Mouse (Mus musculus) stomach, postnatal 0 days (tissue): ENCODE measurements around the gene Amigo3. TPM values are rescaled to one million over a fixed set of nuclear protein-coding genes. Genes with fewer than 3 reads are reported as not detected.

Experiments
- ATAC-seq: fragments of 200-750 bp; cut with Nextera tagmentation; 2 replicates; pipeline ENCODE4 v1.8.0; 2017; ENCODE audit not compliant: low FRiP score, low TSS enrichment
- DNase-seq: peaks from one replicate; pipeline ENCODE4 v3.0.0-alpha.2; 2016; ENCODE audit warnings: low spot score
- H3K27ac ChIP-seq: fragments of 300-500 bp; sonication (generic); replicated peaks from 2 replicates; pipeline ENCODE4 v1.5.1; 2014; ENCODE audit warnings: mild to moderate bottlenecking, control low read depth
- H3K27me3 ChIP-seq: fragments of 300-500 bp; sonication (generic); 2 replicates; pipeline ENCODE4 v1.6.1; 2014; ENCODE audit warnings: low read length; ENCODE audit not compliant: control insufficient read depth, insufficient read depth
- H3K36me3 ChIP-seq: fragments of 300-500 bp; sonication (generic); 2 replicates; pipeline ENCODE4 v1.6.1; 2014; ENCODE audit warnings: low read length, mixed read lengths; ENCODE audit not compliant: control insufficient read depth, insufficient read depth
- H3K4me1 ChIP-seq: fragments of 300-500 bp; sonication (generic); replicated peaks from 2 replicates; pipeline ENCODE4 v1.6.1; 2014; ENCODE audit warnings: antibody characterized with exemption; ENCODE audit not compliant: control insufficient read depth, insufficient read depth
- H3K4me2 ChIP-seq: fragments of 300-500 bp; sonication (generic); replicated peaks from 2 replicates; pipeline ENCODE4 v1.6.1; 2014; ENCODE audit warnings: low read depth, mild to moderate bottlenecking, control low read depth, moderate library complexity
- H3K4me3 ChIP-seq: fragments of 300-500 bp; sonication (generic); 2 replicates; pipeline ENCODE4 v1.5.1; 2014; ENCODE audit warnings: low read depth, low read length, control low read depth
- H3K9ac ChIP-seq: fragments of 300-500 bp; sonication (generic); 2 replicates; pipeline ENCODE4 v1.6.1; 2014; ENCODE audit warnings: mild to moderate bottlenecking, low read length, control low read depth, mixed read lengths
- H3K9me3 ChIP-seq: fragments of 300-500 bp; sonication (generic); 2 replicates; pipeline ENCODE4 v1.6.1; 2016; ENCODE audit warnings: low read length; ENCODE audit not compliant: control insufficient read depth
- CTCF ChIP-seq: IDR thresholded peaks from 2 replicates; pipeline ENCODE4 v1.5.1; 2016; ENCODE audit warnings: antibody characterized with exemption, low read depth, mild to moderate bottlenecking, moderate library complexity
- EP300 ChIP-seq: optimal IDR thresholded peaks from 2 replicates; pipeline ENCODE3; 2016; ENCODE audit warnings: antibody characterized with exemption
- WGBS: fragments of 180-500 bp; shearing (Covaris S2); extraction: QIAGEN DNeasy Blood & Tissue Kit; methylation state at CpG from one replicate; pipeline ENCODE4 v1.1.7; 2014; 5-methylcytosine and 5-hydroxymethylcytosine counted together
- microRNA-seq: library from miRNA; unstranded; fragments of <30 nt; microRNA quantifications from one replicate; pipeline ENCODE4, GENCODE M21; 2016
- polyA plus RNA-seq: library from polyadenylated mRNA; unstranded; fragments of >200 nt; fragmentation: Nextera tagmentation; extraction: Ambion mirVana; gene quantifications from 2 replicates; pipeline ENCODE4 v1.2.1, GENCODE M21; 2015

The Amigo3 gene
- polyA plus RNA-seq, 1 experiment from 2014 or later = 2.8 TPM

GRCm38 (mm10) chr9:108094998-108095411, 42.0 kb downstream of the Amigo3 start:
- no peaks in the 10 kb centered on the region for H3K4me1 ChIP-seq
- peak overlapping the region; percentile 86 for H3K27ac ChIP-seq
- under 1% methylated on average over 16 of the region's 16 CpGs for WGBS
- TF ChIP-seq EP300 (no peak), CTCF (no peak)
- peaks cover 14% of the 10 kb centered on the region; the same call in 1 of the 2 replicates for H3K36me3 ChIP-seq
- no peaks in the 10 kb centered on the region for H3K27me3 ChIP-seq
- peak; percentile 76 for DNase-seq
- peak overlapping the region; percentile 60 for H3K4me3 ChIP-seq
- peak overlapping the region; percentile 98 for H3K4me2 ChIP-seq
- H3K9ac ChIP-seq = peak overlapping the region; percentile 75
- peak; percentile 53 for ATAC-seq
- no peaks in the 10 kb centered on the region for H3K9me3 ChIP-seq

GRCm38 (mm10) chr9:108095518-108095917, 42.6 kb downstream of the Amigo3 start:
- Histone ChIP-seq H3K9ac (no peak overlapping the region), H3K9me3 (no peaks in the 10 kb centered on the region), H3K4me1 (no peaks in the 10 kb centered on the region), H3K27ac (peak overlapping the region; percentile 86), H3K27me3 (no peaks in the 10 kb centered on the region), H3K36me3 (peaks cover 9% of the 10 kb centered on the region; the same call in 1 of the 2 replicates), H3K4me2 (peak overlapping the region; percentile 98), H3K4me3 (peak overlapping the region; percentile 60; the same call in 1 of the 2 replicates)
- DNase-seq = peak; percentile 79
- 6% methylated on average over 3 of the region's 3 CpGs for WGBS
- 0 out of 2 replicates have a peak, but pooled peaks have one; percentile 27 for ATAC-seq
- TF ChIP-seq CTCF (peak; percentile 84), EP300 (no peak)

- WGBS = 49% methylated on average over 10 of the region's 10 CpGs
- H3K27ac ChIP-seq = 0 out of 2 replicates have a peak overlapping the region, but pooled peaks have one; percentile 14
Observed at GRCm38 (mm10) chr9:108095949-108096712, 43.2 kb downstream of the Amigo3 start.

GRCm38 (mm10) chr9:108099619-108100018, 46.7 kb downstream of the Amigo3 start:
- DNase-seq = no peak
- ATAC-seq = no peak
- 86% methylated on average over 8 of the region's 8 CpGs for WGBS

More at GRCm38 (mm10) chr9:108095949-108096712, 43.2 kb downstream of the Amigo3 start:
- peaks cover 6% of the 10 kb centered on the region; the same call in 1 of the 2 replicates for H3K36me3 ChIP-seq
- no peaks in the 10 kb centered on the region for H3K27me3 ChIP-seq
- H3K9me3 ChIP-seq = no peaks in the 10 kb centered on the region
- no peaks in the 10 kb centered on the region for H3K4me1 ChIP-seq
- no peak overlapping the region for H3K4me3 ChIP-seq
- ATAC-seq (peak; percentile 15; the same call in 1 of the 2 replicates), DNase-seq (no peak)
- TF ChIP-seq EP300 (no peak), CTCF (peak; percentile 18; the same call in 1 of the 2 replicates)
- H3K9ac ChIP-seq = no peak overlapping the region
- H3K4me2 ChIP-seq = no peak overlapping the region

GRCm38 (mm10) chr9:108104766-108105548, 52.0 kb downstream of the Amigo3 start:
- ATAC-seq = peak; percentile 84
- H3K4me2 ChIP-seq = peak overlapping the region; percentile 32
- H3K36me3 ChIP-seq = no peaks in the 10 kb centered on the region
- no peaks in the 10 kb centered on the region for H3K9me3 ChIP-seq
- no peaks in the 10 kb centered on the region; the same call in 1 of the 2 replicates for H3K4me1 ChIP-seq
- TF ChIP-seq CTCF = no peak
- H3K4me3 ChIP-seq = no peak overlapping the region
- DNase-seq = peak; percentile 89
- peak overlapping the region; percentile 74 for H3K27ac ChIP-seq
- H3K27me3 ChIP-seq = no peaks in the 10 kb centered on the region
- peak overlapping the region; percentile 36 for H3K9ac ChIP-seq
- whole genome bisulfite sequencing = 47% methylated on average over 31 of the region's 31 CpGs

More at GRCm38 (mm10) chr9:108099619-108100018, 46.7 kb downstream of the Amigo3 start:
- no peaks in the 10 kb centered on the region for H3K9me3 ChIP-seq
- H3K36me3 ChIP-seq = no peaks in the 10 kb centered on the region
- no peak overlapping the region for H3K4me2 ChIP-seq
- H3K27ac ChIP-seq = no peak overlapping the region
- H3K27me3 ChIP-seq = no peaks in the 10 kb centered on the region
- no peak overlapping the region for H3K9ac ChIP-seq
- no peaks in the 10 kb centered on the region for H3K4me1 ChIP-seq
- TF ChIP-seq EP300 = no peak
- TF ChIP-seq CTCF = no peak
- no peak overlapping the region for H3K4me3 ChIP-seq

Small RNA genes within 50 kb of the gene (microRNA-seq; reads per million reads assigned to microRNA genes)
- not detected for gene Gm47303
- gene Mir7088 = not detected

Other genes starting within 250 kb of the Amigo3 start
- 25.3 and 25.6 TPM in 2 replicates for gene Rbm6, start 179.9 kb upstream of the Amigo3 start, polyA plus RNA-seq
- gene Mon1a, start 165.0 kb upstream of the Amigo3 start, polyA plus RNA-seq = 22.9 and 23.6 TPM in 2 replicates
- gene Mst1r, start 146.3 kb upstream of the Amigo3 start, polyA plus RNA-seq = 10.4 and 10.6 TPM in 2 replicates
- gene Actl11, start 124.7 kb upstream of the Amigo3 start, polyA plus RNA-seq = not detected in 2 replicates
- 0.62 and 0.94 TPM in 2 replicates for gene Camkv, start 117.5 kb upstream of the Amigo3 start, polyA plus RNA-seq
- 4.8 and 5.7 TPM in 2 replicates for gene Traip, start 103.0 kb upstream of the Amigo3 start, polyA plus RNA-seq
- 24.7 and 28.9 TPM in 2 replicates for gene Uba7, start 77.7 kb upstream of the Amigo3 start, polyA plus RNA-seq
- gene Gm20661, start 70.1 kb upstream of the Amigo3 start, polyA plus RNA-seq = 0.69 and 0.87 TPM in 2 replicates
- 25.9 and 27.6 TPM in 2 replicates for gene Inka1, start 67.3 kb upstream of the Amigo3 start, polyA plus RNA-seq
- gene Cdhr4, start 60.7 kb upstream of the Amigo3 start, polyA plus RNA-seq = 1.3 and 2.0 TPM in 2 replicates
- gene Gm20662, start 56.8 kb upstream of the Amigo3 start, polyA plus RNA-seq = 0.18 TPM in 1 of 2 replicates, not detected in the other
- 24.0 and 26.3 TPM in 2 replicates for gene Ip6k1, start 50.7 kb upstream of the Amigo3 start, polyA plus RNA-seq
- 48.5 and 49.5 TPM in 2 replicates for gene Gmppb, start 3.9 kb upstream of the Amigo3 start, polyA plus RNA-seq
- 4.4 and 4.8 TPM in 2 replicates for gene Mst1, start 27.3 kb downstream of the Amigo3 start, polyA plus RNA-seq
- 13.8 and 15.7 TPM in 2 replicates for gene Rnf123, start 30.2 kb downstream of the Amigo3 start, polyA plus RNA-seq
- 35.4 and 38.4 TPM in 2 replicates for gene Apeh, start 41.4 kb downstream of the Amigo3 start, polyA plus RNA-seq
- 1.6 and 2.0 TPM in 2 replicates for gene Bsn, start 137.2 kb downstream of the Amigo3 start, polyA plus RNA-seq
- 52.7 and 59.2 TPM in 2 replicates for gene Dag1, start 210.8 kb downstream of the Amigo3 start, polyA plus RNA-seq
- 17.3 and 20.3 TPM in 2 replicates for gene Nicn1, start 237.3 kb downstream of the Amigo3 start, polyA plus RNA-seq
- 10.5 and 11.6 TPM in 2 replicates for gene Amt, start 243.7 kb downstream of the Amigo3 start, polyA plus RNA-seq